Mouse (Mus musculus): ENCODE measurements around the gene Cdc42ep3. TPM values are rescaled to one million over a fixed set of nuclear protein-coding genes. Genes with fewer than 3 reads are reported as not detected.

Gene Cdc42ep3
- total and polyA plus RNA-seq, 3 experiments: 16.7 to 35.0 (median 30.1) TPM

GRCm38 (mm10) chr17:79364749-79365450, 10.0 kb upstream of the Cdc42ep3 start:
- TF ChIP-seq POLR2A (IDR thresholded peaks at IDR 0.05; ENCODE audit: insufficient read depth, low read depth, low read length) (no peak), EP300 (IDR thresholded peaks at IDR 0.05; ENCODE audit: insufficient read depth, low read depth, low read length) (no peak), CTCF (IDR thresholded peaks at IDR 0.05) (no peak)
- no peak overlapping the region for H3K27ac ChIP-seq
- no peak overlapping the region for H3K9ac ChIP-seq (ENCODE audit: low read depth, low read length)
- no peak overlapping the region for H3K4me3 ChIP-seq
- H3K79me2 ChIP-seq (replicated peaks; ENCODE audit: control insufficient read depth, insufficient read depth, low read length): no peaks in the 10 kb centered on the region
- intact Hi-C loops (cut with DNase I): no loop called here
- H3K4me1 ChIP-seq (ENCODE audit: control insufficient read depth, insufficient read depth, low read length): no peaks in the 10 kb centered on the region
- 63% methylated on average over 5 of the region's 5 CpGs for WGBS
- no peaks in the 10 kb centered on the region for H3K27me3 ChIP-seq (ENCODE audit: control insufficient read depth, insufficient read depth, low read length)
- no peak for DNase-seq
- H3K36me3 ChIP-seq (ENCODE audit: control insufficient read depth, insufficient read depth, low read length): no peaks in the 10 kb centered on the region

- Histone ChIP-seq H3K79me2 (replicated peaks; ENCODE audit: control insufficient read depth, insufficient read depth, low read length) (peaks cover 2% of the 10 kb centered on the region; the same call in 1 of the 2 replicates), H3K4me1 (ENCODE audit: control insufficient read depth, insufficient read depth, low read length) (no peaks in the 10 kb centered on the region), H3K27me3 (ENCODE audit: control insufficient read depth, insufficient read depth, low read length) (no peaks in the 10 kb centered on the region), H3K9ac (ENCODE audit: low read depth, low read length) (peak overlapping the region; percentile 89), H3K4me3 (peak overlapping the region; percentile 98), H3K27ac (peak overlapping the region; percentile 98), H3K36me3 (ENCODE audit: control insufficient read depth, insufficient read depth, low read length) (peaks cover 11% of the 10 kb centered on the region)
- intact Hi-C loops (cut with DNase I): loop anchor here (2.0 to 5.0 kb wide), 2 partner anchors 96 to 187 kb away; no protein-coding TSS in a partner anchor
- 10% methylated on average over 24 of the region's 24 CpGs for WGBS
- TF ChIP-seq CTCF (IDR thresholded peaks at IDR 0.05) (no peak), POLR2A (IDR thresholded peaks at IDR 0.05; ENCODE audit: insufficient read depth, low read depth, low read length) (no peak), EP300 (IDR thresholded peaks at IDR 0.05; ENCODE audit: insufficient read depth, low read depth, low read length) (no peak)
- DNase-seq: no peak
Measured at GRCm38 (mm10) chr17:79356071-79356601, 1.2 kb upstream of the Cdc42ep3 start.

GRCm38 (mm10) chr17:79355271-79355991, 540 bp upstream of the Cdc42ep3 start:
- whole genome bisulfite sequencing: under 1% methylated on average over 59 of the region's 59 CpGs
- Histone ChIP-seq H3K4me1 (ENCODE audit: control insufficient read depth, insufficient read depth, low read length) (peaks cover 4% of the 10 kb centered on the region), H3K4me3 (peak overlapping the region; percentile 98), H3K27ac (peak overlapping the region; percentile 98), H3K79me2 (replicated peaks; ENCODE audit: control insufficient read depth, insufficient read depth, low read length) (peaks cover 2% of the 10 kb centered on the region; the same call in 1 of the 2 replicates), H3K36me3 (ENCODE audit: control insufficient read depth, insufficient read depth, low read length) (peaks cover 12% of the 10 kb centered on the region), H3K9ac (ENCODE audit: low read depth, low read length) (peak overlapping the region; percentile 89), H3K27me3 (ENCODE audit: control insufficient read depth, insufficient read depth, low read length) (no peaks in the 10 kb centered on the region)
- intact Hi-C loops (cut with DNase I): loop anchor here (1.0 to 5.0 kb wide), 3 partner anchors 19 to 97 kb away; no protein-coding TSS in a partner anchor
- peak; percentile 84 to 86 for DNase-seq
- TF ChIP-seq EP300 (IDR thresholded peaks at IDR 0.05; ENCODE audit: insufficient read depth, low read depth, low read length) (no peak; the same call in 1 of the 2 replicates), CTCF (IDR thresholded peaks at IDR 0.05) (peak; percentile 17; the same call in 1 of the 2 replicates), POLR2A (IDR thresholded peaks at IDR 0.05; ENCODE audit: insufficient read depth, low read depth, low read length) (peak; percentile 36; the same call in 1 of the 2 replicates)

- DNase-seq: no peak
- peak overlapping the region; percentile 98 for H3K4me3 ChIP-seq
- TF ChIP-seq EP300 (IDR thresholded peaks at IDR 0.05; ENCODE audit: insufficient read depth, low read depth, low read length) (no peak), POLR2A (IDR thresholded peaks at IDR 0.05; ENCODE audit: insufficient read depth, low read depth, low read length) (no peak), CTCF (IDR thresholded peaks at IDR 0.05) (no peak)
- peaks cover 2% of the 10 kb centered on the region; the same call in 1 of the 2 replicates for H3K79me2 ChIP-seq (replicated peaks; ENCODE audit: control insufficient read depth, insufficient read depth, low read length)
- H3K27me3 ChIP-seq (ENCODE audit: control insufficient read depth, insufficient read depth, low read length): no peaks in the 10 kb centered on the region
- H3K27ac ChIP-seq: peak overlapping the region; percentile 98
- intact Hi-C loops (cut with DNase I): loop anchor here (2.0 to 5.0 kb wide), 3 partner anchors 17 to 182 kb away; no protein-coding TSS in a partner anchor
- H3K4me1 ChIP-seq (ENCODE audit: control insufficient read depth, insufficient read depth, low read length): peaks cover 10% of the 10 kb centered on the region
- WGBS: 0% methylated on average over 6 of the region's 6 CpGs
- H3K36me3 ChIP-seq (ENCODE audit: control insufficient read depth, insufficient read depth, low read length): peaks cover 20% of the 10 kb centered on the region
- H3K9ac ChIP-seq (ENCODE audit: low read depth, low read length): peak overlapping the region; percentile 90
Measured at GRCm38 (mm10) chr17:79354174-79354443, 782 bp downstream of the Cdc42ep3 start.

GRCm38 (mm10) chr17:79353446-79354173, 1.3 kb downstream of the Cdc42ep3 start:
- intact Hi-C loops (cut with DNase I): loop anchor here (2.0 to 5.0 kb wide), 3 partner anchors 17 to 181 kb away; no protein-coding TSS in a partner anchor
- TF ChIP-seq POLR2A (IDR thresholded peaks at IDR 0.05; ENCODE audit: insufficient read depth, low read depth, low read length): peak; percentile 41; the same call in 1 of the 2 replicates
- TF ChIP-seq CTCF (IDR thresholded peaks at IDR 0.05): no peak
- TF ChIP-seq EP300 (IDR thresholded peaks at IDR 0.05; ENCODE audit: insufficient read depth, low read depth, low read length): no peak
- peaks cover 2% of the 10 kb centered on the region for H3K79me2 ChIP-seq (replicated peaks; ENCODE audit: control insufficient read depth, insufficient read depth, low read length)
- H3K4me3 ChIP-seq: peak overlapping the region; percentile 98
- H3K36me3 ChIP-seq (ENCODE audit: control insufficient read depth, insufficient read depth, low read length): peaks cover 24% of the 10 kb centered on the region
- no peaks in the 10 kb centered on the region for H3K27me3 ChIP-seq (ENCODE audit: control insufficient read depth, insufficient read depth, low read length)
- H3K27ac ChIP-seq: peak overlapping the region; percentile 98
- peaks cover 12% of the 10 kb centered on the region for H3K4me1 ChIP-seq (ENCODE audit: control insufficient read depth, insufficient read depth, low read length)
- H3K9ac ChIP-seq (ENCODE audit: low read depth, low read length): peak overlapping the region; percentile 90
- peak in 1 of 2 experiments; percentile 50 for DNase-seq
- WGBS: 6% methylated on average over 16 of the region's 16 CpGs
